Mouse (Mus musculus) frontal cortex, adult (tissue): ENCODE data around the gene Nos1.
"Not testable (repeated sequence)": the region's sequence is repeated elsewhere in the genome, so short reads cannot be mapped to it uniquely, and the experiment has no call there.

Experiments
- ATAC-seq: cut with Nextera tagmentation; 2 replicates; pipeline ENCODE4 v1.9.2; 2017; ENCODE audit warnings: mild to moderate bottlenecking, moderate library complexity, mixed read lengths; ENCODE audit not compliant: low TSS enrichment

The Nos1 gene

DNA sequence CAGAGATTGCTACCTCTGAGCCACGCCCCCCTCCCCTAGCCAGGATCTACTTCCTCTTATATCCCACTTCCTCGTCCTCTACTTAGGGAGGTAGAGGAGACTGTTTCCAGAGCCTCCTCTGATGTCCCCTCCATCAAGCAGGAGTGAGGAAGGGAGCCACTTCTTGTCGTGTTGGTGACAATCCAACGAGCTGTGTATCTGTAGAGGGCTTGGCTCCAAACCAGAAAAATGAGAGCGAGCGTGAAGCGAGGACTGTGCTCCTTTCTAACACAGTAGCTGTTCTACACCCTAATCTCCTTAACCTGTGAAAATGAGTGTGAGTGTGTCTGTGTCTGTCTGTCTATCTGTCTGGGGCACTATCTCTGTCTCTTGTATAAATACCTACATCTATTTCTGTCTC, 58.7 kb downstream of the Nos1 start:
- ATAC-seq, result no peak

DNA sequence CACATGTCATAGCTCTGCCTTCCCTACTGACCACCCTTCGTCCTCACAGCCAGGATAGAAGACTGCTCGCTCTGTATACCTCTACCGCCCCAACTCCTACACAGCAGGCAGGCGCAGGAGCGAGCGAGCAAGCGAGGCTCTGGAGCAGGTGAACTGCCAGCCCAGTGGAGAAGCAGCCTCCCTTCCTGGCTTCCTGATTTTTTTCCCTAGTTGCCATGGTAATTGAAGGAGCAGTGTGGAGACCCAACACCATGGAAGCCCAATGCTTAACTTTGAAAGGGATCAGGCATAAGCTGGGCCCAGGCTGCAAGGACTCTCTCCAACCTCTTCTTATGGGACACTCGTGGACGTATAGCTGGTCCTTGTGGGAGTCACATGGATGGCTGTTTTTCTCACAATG, 59.4 kb downstream of the Nos1 start:
- peak; percentile 28; the same call in 1 of the 2 replicates for ATAC-seq

DNA sequence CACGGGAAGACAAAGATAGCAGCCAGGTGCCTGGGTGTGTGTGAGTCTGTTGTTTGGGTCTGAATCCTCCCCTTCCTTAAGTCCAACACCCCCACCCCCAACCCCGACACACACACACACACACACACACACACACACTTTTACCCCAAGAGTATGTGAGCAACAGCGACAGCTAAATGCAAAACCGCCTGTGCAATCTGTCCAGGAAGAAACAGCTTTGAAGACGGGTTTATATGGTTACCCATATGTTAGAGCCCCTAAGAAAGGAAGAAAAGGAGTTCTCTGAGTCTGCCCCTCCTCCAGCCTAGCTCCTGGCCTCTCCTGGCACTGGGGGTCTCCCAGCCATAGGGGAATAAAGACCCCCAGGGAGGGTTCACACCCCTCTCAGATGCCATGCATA, 60.2 kb downstream of the Nos1 start:
- ATAC-seq, result 0 out of 2 replicates have a peak, but pooled peaks have one; percentile 30

DNA sequence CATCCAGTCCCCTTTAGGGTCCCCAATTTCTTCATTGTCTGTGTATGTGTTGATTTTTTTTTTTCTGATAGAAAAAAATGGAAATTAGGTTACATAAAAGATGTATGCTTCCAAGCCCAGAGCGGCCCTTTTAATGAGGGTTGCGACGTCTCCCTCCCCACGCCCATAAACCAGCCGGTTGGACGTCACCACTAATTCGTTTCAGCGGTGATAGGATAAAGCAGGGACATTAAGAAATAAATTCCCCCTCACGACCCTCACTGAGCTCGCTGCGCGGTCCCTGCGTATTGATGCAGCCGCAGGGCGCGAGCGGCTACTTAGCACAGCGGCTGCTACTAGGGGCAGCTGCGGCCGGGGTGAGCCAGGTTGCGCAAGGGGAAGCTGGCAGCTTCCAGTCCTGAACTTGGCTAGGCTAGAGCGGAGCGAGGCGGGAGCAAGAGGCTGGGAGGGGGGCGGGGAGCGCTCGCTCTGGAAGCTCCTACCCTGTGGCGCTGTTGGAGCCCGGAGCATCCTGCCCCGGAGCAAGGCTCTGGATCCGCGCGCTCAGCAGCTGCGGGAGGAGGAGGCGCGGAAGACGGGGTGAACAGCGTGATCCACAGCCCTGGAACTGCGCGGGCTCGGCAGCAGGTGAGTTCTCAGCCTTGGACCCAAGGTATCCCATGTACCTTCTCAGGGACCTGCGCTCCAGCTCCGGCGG, 61.0 kb downstream of the Nos1 start:
- ATAC-seq, result peak; percentile 67; the same call in 1 of the 2 replicates

DNA sequence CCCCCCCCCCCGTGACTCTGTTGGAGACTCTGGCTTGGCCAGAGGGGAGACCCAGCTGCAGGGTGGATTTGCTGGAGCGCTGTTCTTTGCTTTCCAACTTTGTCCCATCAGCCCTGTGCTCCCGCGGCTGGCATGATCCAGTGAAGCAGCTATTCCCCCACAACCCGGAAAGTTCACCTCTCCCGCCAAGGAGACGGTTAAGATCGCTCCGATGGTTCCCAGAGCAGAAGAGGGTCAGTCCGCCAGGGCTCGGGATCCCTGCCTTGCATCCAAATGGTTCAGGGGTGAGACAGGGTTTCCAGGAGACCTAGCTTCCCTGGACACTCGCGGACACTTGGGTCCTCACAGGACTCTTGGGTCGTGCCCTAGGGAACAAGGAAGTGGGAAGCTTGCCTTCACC, 61.9 kb downstream of the Nos1 start:
- no peak for ATAC-seq

DNA sequence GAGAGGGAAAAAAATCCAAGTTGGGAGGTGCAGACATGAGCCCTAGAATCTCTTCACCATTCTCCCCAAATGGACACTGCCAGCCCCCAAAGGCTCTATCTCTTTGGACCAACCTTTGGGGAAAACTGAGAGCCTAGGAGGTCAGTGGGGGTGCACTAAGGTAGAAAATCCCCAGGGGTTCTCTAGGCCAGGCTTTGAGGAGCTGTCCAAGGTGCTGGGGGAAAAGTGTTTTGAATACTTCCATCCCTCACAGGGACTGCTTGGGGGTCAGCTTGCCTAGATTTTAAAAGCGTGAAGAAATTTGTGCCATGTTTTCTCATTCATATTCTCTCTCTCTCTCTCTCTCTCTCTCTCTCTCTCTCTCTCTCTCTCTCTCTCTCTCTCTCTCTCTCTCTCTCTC, 63.8 kb downstream of the Nos1 start:
- no peak for ATAC-seq

DNA sequence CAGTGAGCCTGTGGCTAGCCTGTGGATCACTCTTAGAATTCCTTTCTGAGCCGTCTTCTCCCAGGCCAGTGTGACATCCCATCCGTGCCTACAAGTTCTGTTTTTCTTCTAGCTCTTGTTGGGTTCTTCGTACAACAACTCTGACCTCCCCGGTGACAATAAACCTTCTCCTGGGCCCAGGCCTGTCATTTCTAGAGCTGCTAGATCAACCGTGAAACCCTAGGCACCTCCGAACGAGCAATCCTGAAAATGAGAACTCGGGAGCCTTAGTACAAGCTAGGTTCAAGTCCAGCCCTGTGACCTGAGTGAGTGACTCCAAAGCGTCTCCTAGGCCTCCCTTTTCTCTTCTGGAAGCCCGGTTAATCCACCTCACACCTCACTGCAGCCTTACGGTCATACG, 69.6 kb downstream of the Nos1 start:
- no peak for ATAC-seq

DNA sequence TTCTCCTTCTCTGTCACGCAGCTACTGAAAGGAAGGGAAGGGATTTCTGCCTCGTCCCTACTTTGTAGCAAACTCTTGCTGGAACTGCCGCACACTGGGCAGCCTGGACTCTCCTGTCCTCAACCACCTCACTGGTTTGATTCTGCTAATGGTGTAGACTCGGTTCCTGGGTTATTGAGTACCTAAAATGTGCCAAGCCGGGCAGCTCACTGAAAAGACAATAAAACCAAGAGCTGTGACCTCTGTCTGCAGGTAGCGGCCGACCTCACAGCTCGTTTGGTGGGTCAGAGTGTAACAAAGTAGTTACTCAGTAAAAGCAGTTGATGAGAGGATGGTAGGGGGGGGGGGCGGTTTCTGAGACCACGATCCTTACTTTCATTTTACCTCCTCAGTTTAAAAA, 72.9 kb downstream of the Nos1 start:
- no peak for ATAC-seq

DNA sequence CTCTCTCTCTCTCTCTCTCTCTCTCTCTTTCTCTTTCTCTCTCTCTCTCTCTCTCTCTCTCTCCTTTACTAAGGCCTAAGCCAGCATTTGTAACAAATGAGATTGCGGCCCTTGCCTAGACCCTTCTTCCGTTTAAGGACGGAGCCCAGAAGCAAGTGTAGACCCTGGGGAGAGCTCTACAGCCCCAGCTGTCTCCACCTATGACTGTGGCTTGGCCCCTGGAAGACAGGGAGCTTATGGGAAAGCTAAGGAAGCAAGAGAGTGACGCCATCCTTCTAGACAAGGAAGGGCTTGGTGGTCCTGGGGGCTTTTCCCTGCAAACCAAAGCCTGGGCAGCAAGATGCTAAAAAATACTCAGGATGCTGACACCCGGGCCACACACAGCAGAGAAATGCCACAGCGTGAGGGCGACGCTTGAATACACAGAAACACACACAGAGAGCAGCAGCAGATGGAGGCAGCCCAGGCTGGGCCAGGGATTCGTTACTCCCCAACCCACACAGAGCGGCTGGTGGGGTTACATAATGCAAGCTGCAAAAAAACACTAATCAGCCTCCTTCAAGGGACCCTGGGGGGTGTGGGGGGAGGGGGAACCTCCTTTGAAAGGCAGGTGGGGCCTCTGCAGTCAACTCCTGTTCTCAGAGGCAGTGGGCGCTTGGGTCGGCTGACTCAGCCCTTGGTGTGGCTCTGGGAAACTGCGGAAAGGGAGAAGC, 83.9 kb downstream of the Nos1 start:
- ATAC-seq, result peak; percentile 96

DNA sequence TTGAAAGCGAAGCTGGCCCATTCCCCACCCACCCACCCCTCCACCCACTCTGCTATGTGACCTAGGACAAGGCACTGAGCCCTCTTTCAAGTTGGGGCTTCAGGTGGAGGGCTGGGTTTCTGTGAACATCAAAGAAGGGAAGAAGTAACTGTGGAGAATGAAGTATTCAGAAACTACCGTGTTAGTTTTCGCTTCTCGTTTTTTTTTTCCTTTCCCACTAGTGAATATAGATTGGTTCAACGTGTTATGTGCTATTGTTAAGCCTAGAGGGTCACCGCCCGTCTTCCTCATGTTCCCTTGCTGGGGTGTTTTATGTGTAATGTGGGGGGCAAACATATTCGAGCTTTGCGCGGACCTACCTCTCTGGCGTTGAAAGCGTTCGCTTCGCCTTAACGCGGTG, 85.0 kb downstream of the Nos1 start:
- no peak for ATAC-seq

DNA sequence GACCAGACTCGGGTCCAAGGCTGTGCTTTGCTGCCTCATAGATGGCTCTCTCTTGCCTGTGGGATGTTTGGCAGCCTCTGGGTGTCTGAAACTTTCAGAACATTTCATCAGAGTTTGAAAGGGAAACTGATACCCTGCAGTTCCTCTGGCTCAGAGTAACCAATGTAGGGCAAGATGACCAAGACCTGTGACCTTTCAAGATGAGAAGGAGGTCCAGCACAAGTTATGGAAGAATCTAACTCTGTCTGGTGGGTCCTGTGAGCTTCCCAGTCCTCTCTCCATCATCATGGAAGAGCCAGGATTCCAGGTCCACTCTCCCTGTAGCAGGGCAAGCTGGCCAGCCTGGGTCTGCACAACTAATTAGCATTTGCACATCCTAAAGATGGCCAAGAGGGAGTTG, 90.8 kb downstream of the Nos1 start:
- ATAC-seq, result no peak

DNA sequence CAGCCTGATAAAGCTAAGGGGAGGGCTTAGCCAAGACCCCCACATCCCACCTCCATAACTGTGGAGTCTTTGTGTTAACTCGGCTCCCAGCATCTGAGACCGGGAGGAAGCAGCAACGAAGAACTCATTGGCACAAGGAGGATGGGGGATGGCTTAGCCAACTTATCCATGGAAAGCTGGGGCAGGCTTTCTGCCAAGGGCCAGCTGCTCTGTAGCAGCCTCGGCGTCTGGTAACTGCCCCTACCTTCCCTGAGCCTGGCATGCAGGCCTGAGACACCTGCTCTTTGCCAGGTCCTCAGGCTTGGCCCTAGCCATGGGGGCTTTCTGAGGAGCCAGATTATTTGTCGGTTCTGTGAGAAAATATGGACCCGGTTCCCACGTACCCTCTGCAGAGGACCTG, 93.0 kb downstream of the Nos1 start:
- ATAC-seq, result no peak

DNA sequence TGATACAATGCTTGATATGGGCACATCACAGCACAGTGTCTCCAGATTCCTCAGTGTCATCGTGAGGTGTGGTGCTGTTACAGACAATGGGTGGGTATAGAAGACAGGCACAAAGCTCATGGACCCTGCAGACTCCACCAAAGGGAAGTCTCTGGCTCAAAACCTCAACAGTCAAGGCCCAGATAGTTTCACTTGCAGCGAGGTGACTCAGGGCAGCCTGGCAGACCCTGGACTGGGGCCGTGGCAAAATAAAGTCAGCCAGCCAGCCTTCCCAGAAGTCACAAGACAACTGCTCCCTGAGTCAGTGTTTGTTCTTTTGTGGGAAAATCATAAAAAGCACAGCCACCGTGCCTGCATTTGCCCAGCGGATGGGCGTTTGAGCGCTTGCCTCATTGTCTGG, 93.4 kb downstream of the Nos1 start:
- ATAC-seq, result no peak

DNA sequence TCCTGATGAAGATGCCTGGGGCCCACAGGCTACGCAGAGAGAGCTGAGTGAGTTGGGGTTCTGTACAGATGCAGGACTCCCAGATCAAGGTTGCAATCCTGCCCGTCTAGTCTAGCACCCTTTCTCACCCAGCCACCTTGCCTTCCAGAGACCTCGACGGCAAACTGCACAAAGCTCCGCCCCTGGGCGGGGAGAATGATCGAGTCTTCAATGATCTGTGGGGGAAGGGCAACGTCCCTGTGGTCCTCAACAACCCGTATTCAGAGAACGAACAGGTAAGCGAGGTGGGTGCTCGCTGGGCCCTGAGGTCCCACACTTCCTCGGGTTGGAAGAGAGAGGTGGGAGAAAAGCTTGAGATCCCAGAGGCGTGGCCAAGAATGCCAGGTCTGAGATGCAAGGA, 98.3 kb downstream of the Nos1 start:
- no peak for ATAC-seq

DNA sequence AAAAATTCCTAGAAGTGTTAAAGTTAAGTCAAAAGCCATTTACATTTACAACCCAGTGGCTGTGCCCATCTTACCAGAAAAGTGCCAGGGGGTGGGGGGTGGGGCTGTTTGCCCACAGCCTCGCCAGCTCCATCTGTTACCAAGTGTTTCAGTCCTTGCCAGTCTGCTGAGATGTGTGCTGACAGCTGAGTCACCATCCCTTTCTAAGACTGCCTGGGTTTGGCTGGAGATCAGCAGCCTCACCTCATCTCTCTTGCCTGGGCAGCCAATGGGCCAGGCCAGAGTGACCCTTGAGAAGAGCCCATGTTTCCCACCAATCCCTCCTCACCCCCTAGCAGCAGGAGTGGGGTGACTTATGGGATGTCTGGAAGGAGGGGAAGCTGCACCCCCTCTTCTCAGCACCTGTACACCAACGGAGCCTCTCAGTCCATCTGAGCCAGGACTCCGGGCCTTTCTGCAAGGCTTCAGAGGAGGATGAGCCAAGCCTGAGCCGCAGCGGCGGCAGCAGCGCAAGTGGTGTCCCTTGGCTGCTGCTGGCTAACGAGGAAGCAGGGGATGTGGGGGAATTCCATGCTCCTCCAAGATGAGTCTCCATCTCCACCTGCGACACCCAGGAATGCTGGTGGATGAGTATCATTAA, 100.2 kb downstream of the Nos1 start:
- peak; percentile 81 for ATAC-seq

DNA sequence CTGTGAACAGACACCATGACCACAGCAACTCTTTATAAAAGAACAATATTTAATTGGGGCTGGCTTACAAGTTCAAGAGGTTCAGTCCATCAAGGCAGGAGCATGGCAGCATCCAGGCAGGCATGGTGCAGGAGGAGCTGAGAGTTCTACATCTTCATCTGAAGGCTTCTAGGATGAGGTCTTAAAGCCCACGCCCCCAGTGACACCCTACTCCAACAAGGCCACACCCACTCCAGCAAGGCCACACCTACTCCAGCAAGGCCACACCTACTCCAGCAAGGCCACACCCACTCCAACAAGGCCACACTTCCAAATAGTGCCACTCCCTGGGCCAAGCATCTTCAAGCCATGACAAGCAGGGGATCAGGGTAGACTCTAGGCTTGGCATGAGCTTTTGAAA, 101.6 kb downstream of the Nos1 start:
- not testable (repeated sequence) for ATAC-seq

DNA sequence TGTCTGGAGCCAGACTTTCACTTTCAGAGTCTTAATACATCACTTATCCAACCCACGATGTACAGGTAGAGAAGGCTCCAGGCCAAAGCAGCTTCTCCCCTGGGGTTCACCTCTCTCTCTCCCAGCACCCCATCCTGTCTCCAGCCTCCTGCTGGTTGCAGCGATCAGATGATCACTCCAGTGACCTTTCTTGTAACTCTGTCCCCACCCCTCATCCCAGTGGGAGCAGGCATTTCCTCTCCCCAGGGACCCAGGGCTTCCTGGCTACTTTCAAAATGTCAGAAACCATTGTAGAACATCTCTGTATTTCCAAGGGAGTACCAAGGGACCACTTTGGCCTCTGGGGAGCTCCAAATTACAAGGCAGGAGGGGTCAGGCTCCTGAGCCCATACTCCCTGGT, 104.2 kb downstream of the Nos1 start:
- no peak for ATAC-seq

DNA sequence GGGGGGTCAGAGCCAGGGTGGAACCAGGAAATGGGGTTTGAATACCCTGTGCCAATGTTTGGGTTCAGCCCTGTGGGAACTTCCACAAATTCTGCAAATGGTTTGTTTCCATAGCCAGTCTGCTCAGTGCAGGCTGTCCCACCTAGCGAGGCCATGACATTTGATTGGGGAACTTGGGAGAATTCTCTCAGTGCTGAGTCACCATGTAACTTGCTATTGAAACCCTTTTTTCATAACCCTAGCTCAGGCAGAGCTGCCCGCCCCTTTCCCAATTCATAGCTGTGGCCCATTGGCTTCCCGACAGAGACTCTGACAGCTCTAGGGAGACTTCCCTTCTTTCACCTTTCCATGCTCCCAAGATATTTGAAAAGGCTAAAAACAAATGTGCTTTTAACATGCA, 107.3 kb downstream of the Nos1 start:
- no peak for ATAC-seq

DNA sequence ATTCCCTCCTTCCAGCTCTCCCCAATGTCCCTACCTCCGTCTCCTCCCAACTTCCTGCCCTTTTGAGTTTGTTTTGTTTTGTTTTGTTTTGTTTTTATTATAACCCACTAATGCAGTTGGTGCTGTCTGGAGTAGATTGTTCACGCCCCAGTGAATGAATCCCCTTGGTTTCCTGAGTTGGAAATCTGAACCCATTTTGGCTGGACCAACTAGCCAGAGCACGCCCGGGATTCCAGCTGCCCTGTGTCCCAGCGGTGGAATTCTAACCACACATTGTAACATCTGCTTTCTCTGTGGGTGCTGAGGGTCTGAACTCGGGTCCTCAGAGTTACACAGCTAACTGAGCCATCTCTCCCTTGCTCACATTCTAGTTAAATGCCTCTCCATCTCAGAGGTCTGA, 108.1 kb downstream of the Nos1 start:
- ATAC-seq, result no peak

DNA sequence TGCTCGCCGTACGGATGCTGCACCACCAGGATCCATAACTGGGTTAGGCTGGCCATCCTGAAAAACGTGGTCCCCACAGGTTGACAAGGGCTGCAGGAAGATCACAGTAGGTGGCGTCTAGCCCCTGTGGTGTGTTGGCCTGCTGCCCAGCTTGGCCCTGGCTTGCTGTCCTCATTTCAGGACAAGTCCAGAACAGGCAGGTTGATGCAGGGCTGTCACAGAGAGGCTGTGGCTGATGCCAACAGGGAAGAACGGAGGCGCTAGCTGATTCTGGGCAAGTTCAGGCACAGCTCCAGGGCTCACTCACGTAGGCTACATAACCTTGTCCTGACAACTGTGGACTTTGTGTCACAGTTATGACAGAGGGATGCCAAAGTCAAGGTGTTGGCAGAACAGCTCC, 108.7 kb downstream of the Nos1 start:
- ATAC-seq, result no peak

DNA sequence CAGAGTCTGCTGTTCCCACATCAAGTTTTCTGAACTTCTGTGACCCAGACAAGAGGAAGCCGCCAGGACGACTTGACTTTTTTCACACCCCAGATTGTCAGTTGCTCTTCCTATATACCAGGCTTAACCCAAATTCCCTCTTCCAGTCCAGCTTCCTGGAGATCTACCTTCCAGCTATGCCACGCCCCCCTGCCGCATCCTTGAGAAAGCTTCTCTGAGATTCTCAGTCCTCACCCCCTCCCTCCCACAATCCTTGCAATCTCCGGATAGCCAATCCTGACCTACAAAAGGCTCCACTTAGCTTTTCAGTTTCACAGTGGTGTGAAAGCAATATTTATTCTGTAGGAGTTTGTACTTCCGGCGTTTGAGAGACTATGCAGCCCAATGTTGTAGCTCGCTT, 110.0 kb downstream of the Nos1 start:
- ATAC-seq, result no peak

DNA sequence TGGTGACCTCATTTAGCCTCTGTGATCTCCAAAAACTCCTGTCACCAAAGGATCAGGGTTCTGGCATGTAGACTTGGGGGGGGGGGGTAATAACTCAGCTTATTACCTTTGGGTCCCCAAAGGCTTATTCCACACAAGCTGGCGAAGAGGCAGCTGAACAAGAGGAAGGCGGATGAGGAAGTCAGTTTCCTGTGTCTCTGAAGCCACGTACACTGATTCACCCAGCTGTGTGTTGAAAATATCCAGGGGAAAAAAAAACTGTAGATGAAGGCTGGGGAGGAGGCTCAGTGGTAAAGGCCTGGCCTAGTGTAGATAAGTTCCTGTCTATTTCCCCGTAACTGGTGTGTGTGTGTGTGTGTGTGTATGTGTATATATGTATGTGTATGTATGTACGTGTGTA, 110.7 kb downstream of the Nos1 start:
- ATAC-seq, result no peak

DNA sequence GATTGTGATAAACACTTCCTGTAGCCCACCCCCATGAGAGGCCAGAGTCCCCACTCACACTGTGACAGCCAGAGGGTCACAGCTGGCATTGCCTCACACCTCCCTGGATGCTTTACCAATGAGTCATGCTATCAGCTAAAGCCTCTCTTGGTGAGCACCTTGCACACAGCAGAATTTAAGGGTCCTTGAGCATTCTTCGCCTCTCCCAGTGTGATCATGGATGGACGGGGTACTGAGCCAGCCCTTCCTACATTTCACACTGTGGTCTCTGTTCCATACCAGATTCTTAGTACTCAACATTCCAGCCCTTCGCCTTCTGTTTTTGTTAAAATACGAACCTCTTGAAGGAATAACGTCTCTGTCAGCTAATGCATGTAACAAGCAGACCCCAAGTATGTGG, 113.2 kb downstream of the Nos1 start:
- no peak for ATAC-seq
